Mouse (Mus musculus): ENCODE results near the gene Fignl1.

Fignl1 gene

GRCm38 (mm10) chr11:11808820-11809403, at the start of gene Fignl1:
Gene Fignl1, minus strand, starts transcription at chr11:11808962.
- peak; percentile 80 for DNase-seq (ENCODE audit: extremely low read depth, low read depth)

GRCm38 (mm10) chr11:11856959-11857358, 48.2 kb upstream of the Fignl1 start:
- DNase-seq (ENCODE audit: extremely low read depth, low read depth): no peak

DNA sequence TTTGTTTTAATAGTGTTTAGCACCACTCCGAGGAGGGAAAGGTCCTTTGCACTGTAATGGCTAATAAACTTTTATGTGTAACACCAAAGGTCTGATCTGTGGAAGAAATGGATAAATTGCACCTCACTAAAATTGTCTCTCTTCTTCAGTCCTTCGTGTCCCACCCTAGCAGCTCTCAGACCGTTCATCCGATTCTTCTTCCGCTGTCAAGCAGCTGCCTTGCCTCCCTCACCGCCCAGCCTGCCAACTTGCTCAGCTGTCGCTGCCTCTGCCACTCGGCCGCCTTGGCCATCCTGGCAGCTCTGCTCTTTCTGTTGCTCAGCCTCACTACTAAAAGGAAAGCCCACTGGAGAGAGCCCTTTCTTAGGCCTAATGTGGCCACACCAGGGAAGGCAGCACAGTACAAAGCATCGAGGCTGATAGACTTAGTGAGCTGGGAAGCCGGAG, 46.9 kb upstream of the Fignl1 start:
- no peak for DNase-seq (ENCODE audit: extremely low read depth, low read depth)

- no peak for DNase-seq (ENCODE audit: extremely low read depth, low read depth)
Observed at GRCm38 (mm10) chr11:11855061-11855672, 46.4 kb upstream of the Fignl1 start.

GRCm38 (mm10) chr11:11853731-11854461, 45.1 kb upstream of the Fignl1 start:
- no peak for DNase-seq (ENCODE audit: extremely low read depth, low read depth)

GRCm38 (mm10) chr11:11851957-11852505, 43.3 kb upstream of the Fignl1 start:
- no peak for DNase-seq (ENCODE audit: extremely low read depth, low read depth)

GRCm38 (mm10) chr11:11850476-11851267, 41.9 kb upstream of the Fignl1 start:
- DNase-seq (ENCODE audit: extremely low read depth, low read depth): no peak

GRCm38 (mm10) chr11:11849513-11850311, 41.0 kb upstream of the Fignl1 start:
- DNase-seq (ENCODE audit: extremely low read depth, low read depth): no peak

DNA sequence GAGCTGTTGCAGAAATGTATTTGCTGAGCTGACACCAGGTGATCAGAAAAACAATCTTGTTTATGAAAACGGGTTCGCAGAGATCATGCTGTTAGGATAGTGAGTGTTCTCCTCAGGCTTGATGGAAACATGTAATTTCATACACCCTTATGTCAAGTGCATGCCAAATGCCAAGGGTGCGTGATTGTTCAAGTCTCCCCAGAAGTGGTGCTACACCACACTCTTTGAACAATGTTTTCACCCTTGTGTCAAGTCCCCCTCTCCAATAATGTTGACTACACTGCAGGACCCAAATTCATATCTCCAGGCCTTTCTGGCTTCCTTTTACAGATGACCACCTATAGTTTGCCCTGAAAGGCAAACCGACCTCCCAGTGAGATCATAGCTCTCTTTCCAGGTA, 39.7 kb upstream of the Fignl1 start:
- no peak for DNase-seq (ENCODE audit: extremely low read depth, low read depth)

GRCm38 (mm10) chr11:11845044-11845443, 36.3 kb upstream of the Fignl1 start:
- no peak for DNase-seq (ENCODE audit: extremely low read depth, low read depth)

- no peak for DNase-seq (ENCODE audit: extremely low read depth, low read depth)
Observed at GRCm38 (mm10) chr11:11844367-11844971, 35.7 kb upstream of the Fignl1 start.

DNA sequence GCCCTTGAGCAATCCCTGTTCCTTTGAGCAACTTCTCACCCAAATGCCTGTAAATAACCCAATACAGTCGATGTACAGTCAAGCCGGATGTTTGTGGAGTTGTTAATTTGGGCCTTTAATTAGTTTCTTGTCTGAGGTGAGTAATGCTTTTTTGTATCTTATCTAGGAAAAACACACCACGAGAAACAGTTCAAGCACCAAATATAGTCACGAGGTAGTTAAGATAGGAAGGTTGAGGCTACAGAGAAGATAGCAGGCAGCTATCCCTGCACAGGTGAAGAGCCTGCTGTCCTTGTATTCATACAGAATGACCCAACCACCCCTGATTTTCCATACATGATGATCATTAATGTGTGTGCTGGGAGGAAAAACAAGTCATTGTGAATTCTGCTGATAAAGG, 32.8 kb upstream of the Fignl1 start:
- DNase-seq (ENCODE audit: extremely low read depth, low read depth): no peak

DNA sequence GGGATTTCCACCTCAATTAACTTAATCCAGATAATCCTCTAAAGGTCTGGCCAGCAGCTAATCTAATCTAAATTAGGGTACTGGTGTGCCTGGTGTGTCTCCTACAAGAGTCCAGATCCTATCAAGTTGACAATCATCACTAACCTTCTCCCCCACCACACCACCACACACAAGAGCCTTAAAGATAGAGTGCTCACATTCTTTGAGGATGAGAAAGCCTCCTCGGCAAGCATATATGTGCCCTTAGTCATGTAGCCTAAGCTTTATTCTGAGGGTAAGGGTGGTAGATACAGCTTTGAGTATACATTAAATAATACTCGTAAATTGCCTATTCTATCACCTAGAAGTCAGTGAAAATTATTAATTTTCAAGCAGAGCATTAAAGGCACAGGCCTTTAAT, 32.0 kb upstream of the Fignl1 start:
- no peak for DNase-seq (ENCODE audit: extremely low read depth, low read depth)

- DNase-seq (ENCODE audit: extremely low read depth, low read depth): no peak
Observed at GRCm38 (mm10) chr11:11839874-11840273, 31.1 kb upstream of the Fignl1 start.

DNA sequence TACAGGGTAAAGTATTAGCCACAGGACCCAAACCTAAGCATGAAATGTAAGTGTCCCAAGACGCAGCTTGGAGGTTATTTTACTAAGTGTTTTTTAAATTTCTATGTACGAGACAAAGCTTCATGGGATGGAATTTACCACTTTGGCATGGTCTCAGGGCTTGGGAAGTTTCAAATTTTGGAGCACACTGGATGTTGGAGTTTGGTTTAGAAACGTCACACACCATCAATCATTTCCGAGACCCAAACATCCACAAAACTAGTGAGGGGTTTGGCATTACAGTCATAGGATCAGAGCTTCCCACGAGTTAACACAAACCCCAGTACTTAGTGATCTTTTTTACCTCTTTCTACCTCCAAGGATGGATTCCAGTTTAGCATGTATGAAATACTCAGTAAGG, 28.6 kb upstream of the Fignl1 start:
- DNase-seq (ENCODE audit: extremely low read depth, low read depth): no peak

- peak; percentile 79 for DNase-seq (ENCODE audit: extremely low read depth, low read depth)
Observed at GRCm38 (mm10) chr11:11836713-11837370, 28.1 kb upstream of the Fignl1 start.

DNA sequence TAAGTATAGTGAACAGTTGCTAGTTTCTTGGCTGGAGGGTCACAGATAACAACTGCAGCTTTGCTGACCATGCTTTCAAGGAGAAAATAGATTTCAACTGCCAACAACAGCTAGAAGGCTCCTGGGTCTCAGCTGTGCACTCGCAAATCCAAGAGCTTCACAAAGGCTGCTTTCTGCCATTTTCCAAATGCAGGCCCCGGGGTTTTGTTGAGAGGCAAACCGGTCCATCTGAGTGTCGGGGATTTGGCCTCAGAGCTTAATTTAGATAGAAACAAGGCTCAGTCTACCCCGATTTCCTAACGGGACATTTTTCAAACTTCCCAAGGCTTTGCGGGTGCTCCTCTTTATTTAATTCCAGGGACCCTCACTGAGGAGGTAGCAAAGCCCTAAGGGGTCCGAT, 27.5 kb upstream of the Fignl1 start:
- DNase-seq (ENCODE audit: extremely low read depth, low read depth): no peak

- no peak for DNase-seq (ENCODE audit: extremely low read depth, low read depth)
Observed at GRCm38 (mm10) chr11:11835791-11836190, 27.0 kb upstream of the Fignl1 start.

DNA sequence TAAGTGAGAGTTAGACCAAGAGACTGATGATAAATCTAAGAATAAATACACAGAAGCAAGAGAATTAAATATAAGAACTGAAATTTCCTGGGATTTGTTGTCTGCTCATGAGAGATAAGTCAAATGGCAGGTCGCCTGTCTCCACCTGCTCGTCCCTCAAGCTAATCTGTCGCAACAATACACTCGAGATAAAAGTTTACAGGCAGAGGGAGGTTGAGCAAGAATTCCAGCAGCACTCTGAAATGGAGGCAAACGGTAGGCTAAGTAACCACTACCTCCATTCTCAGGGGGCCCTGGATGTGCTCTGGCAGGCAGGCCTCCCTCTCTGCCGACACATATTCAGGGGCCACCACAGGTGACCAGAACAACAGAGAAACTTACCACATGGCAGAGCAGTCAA, 26.6 kb upstream of the Fignl1 start:
- DNase-seq (ENCODE audit: extremely low read depth, low read depth): peak; percentile 26

DNA sequence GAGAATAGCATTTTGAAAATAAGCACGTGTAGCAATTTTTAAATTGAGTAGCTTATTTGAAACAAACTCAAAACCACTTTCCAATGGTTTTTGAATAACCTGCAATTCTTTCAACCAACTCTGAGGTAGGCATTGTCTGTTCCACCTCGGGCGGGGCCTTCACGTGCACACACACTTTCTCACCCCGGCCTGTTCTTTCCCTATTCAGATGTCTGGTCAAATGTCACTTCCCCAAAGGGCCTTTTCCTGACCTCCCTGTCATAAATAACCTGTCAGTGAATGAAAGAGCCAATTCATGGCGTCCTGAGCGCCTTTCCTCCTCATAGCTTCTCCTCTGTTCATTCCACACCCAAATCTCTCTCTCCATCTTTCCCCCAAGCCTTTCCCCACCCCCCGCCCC, 24.3 kb upstream of the Fignl1 start:
- DNase-seq (ENCODE audit: extremely low read depth, low read depth): no peak

All from MEL-GATA-1-ER (cell line).